Mouse (Mus musculus) liver, postnatal 0 days (tissue): Measurements from ENCODE around the gene Igflr1. TPM values are rescaled to one million over a fixed set of nuclear protein-coding genes. Genes with fewer than 3 reads are reported as not detected.

Source experiments
- ATAC-seq: fragments of 200-750 bp; cut with Nextera tagmentation; 2 replicates; pipeline ENCODE4 v1.8.0; 2017; ENCODE audit warnings: mild to moderate bottlenecking, moderate library complexity
- DNase-seq: peaks from one replicate; pipeline ENCODE4 v3.0.0-alpha.2; 2016
- H3K27ac ChIP-seq: fragments of 300-500 bp; sonication (generic); 2 replicates; pipeline ENCODE4 v1.5.1; 2014; ENCODE audit warnings: antibody characterized with exemption, moderate library complexity, mild to moderate bottlenecking, low read depth
- H3K27me3 ChIP-seq: fragments of 300-500 bp; sonication (generic); 2 replicates; pipeline ENCODE4 v1.6.1; 2014; ENCODE audit warnings: low read length, control low read depth, mixed read lengths; ENCODE audit not compliant: insufficient read depth
- H3K36me3 ChIP-seq: fragments of 300-500 bp; sonication (generic); replicated peaks from 2 replicates; pipeline ENCODE4 v1.6.1; 2014; ENCODE audit warnings: mild to moderate bottlenecking, control low read depth, low read length, moderate library complexity, mixed read lengths; ENCODE audit not compliant: insufficient read depth
- H3K4me1 ChIP-seq: fragments of 300-500 bp; sonication (generic); 2 replicates; pipeline ENCODE4 v1.6.1; 2014; ENCODE audit warnings: antibody characterized with exemption, mild to moderate bottlenecking, control low read depth; ENCODE audit not compliant: insufficient read depth
- H3K4me2 ChIP-seq: fragments of 300-500 bp; sonication (generic); 2 replicates; pipeline ENCODE4 v1.6.1; 2014; ENCODE audit warnings: low read depth, mild to moderate bottlenecking, low read length, moderate library complexity, mixed read lengths
- H3K4me3 ChIP-seq: fragments of 300-500 bp; sonication (generic); 2 replicates; pipeline ENCODE4 v1.5.1; 2014; ENCODE audit warnings: low read depth, low read length
- H3K9ac ChIP-seq: fragments of 300-500 bp; sonication (generic); replicated peaks from 2 replicates; pipeline ENCODE4 v1.6.1; 2014; ENCODE audit warnings: mild to moderate bottlenecking, moderate library complexity
- H3K9me3 ChIP-seq: fragments of 300-500 bp; sonication (generic); 2 replicates; pipeline ENCODE4 v1.6.1; 2016; ENCODE audit warnings: mild to moderate bottlenecking, control low read depth, low read length, mixed read lengths
- CTCF ChIP-seq: sonication (generic); IDR thresholded peaks from 2 replicates; pipeline ENCODE4 v1.5.1; 2016; ENCODE audit warnings: antibody characterized with exemption, low read depth
- EP300 ChIP-seq: IDR thresholded peaks from 2 replicates; pipeline ENCODE4 v1.6.1; 2016; ENCODE audit warnings: antibody characterized with exemption, low read depth, mild to moderate bottlenecking
- WGBS: fragments of 180-500 bp; shearing (Covaris S2); extraction: QIAGEN DNeasy Blood & Tissue Kit; methylation state at CpG from one replicate; pipeline ENCODE4 v1.1.7; 2014; ENCODE audit not compliant: insufficient replicate concordance; 5-methylcytosine and 5-hydroxymethylcytosine counted together
- polyA plus RNA-seq: library from polyadenylated mRNA; unstranded; fragments of >200 nt; fragmentation: Nextera tagmentation; extraction: Ambion mirVana; gene quantifications from 2 replicates; pipeline ENCODE4 v1.2.1, GENCODE M21; 2015

The Igflr1 gene
- polyA plus RNA-seq, 1 experiment from 2014 or later = 1.2 TPM

DNA sequence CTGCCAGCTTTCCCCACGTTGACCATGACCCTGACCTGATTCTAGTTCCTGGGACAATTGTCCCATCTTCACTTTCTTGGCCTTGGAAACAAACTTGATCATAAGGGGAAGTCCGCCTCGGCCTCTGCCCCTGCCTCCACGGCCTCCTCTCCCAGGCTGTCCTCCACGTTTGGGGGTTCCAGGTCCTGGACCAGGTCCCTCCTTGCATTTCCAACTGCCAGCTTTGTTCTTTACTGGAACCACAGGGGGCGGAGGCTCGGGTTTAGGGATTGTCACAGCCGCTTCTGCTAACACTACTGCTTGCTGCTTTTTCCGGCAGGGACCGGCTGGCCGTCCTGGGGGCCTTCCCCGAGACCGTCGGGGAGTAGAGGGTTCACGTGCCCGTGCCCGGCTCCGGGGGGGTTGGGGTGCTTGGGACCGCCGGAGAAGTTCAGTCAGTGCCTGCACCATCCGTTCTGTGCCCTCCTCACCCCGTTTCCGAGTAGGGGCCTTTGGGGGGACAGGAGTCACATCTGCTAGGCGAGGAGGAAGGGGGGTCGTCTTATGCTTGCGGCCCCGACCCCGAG lies 21.3 kb downstream of the Igflr1 start:
- H3K4me2 ChIP-seq = 0 out of 2 replicates have a peak overlapping the region, but pooled peaks have one; percentile 88
- no peak for ATAC-seq

DNA sequence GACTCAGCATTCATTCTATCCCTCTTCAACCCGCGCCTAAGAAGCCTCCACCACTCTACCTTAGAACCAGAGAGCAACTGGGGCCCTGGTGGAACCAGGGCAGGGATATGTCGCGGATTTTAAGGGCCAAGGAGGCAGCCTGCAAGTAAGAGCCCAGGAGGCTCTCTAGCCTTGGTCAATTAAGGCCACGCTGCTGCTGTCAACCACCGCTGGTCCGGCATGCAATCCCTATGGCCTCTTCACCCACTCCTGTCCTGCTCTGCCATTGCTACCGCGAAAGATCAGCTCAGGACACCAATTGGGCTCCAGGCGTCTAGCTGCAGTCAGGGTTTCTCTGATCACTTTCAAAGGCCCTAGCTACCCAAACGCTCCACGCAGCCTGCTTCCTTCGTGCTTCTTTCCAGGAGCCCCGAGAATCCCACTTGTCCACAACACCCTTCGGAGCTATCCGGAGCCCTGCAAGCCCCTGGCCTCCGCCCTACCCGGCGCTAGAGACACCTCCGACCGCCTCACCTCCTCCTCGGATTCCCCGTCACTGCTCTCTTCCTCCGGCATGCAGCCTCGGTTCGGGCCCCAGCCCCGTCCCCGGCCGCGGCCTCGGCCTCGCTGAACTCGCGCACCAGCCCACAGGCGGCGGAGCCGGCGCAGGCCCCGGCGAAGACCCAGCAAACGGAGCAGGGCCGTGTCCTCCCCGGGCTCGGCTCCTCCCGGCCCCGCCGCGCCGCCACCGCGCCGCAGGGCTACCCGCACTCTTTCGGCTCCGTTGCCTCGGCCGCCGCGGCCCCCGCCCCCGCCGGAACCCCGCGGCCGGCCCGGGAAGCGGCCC lies 22.8 kb downstream of the Igflr1 start:
- DNase-seq (peak; percentile 67), ATAC-seq (peak; percentile 7)
- Histone ChIP-seq H3K9me3 (no peaks in the 10 kb centered on the region), H3K36me3 (peaks cover 38% of the 10 kb centered on the region), H3K27me3 (no peaks in the 10 kb centered on the region), H3K27ac (peak overlapping the region; percentile 97), H3K9ac (peak overlapping the region; percentile 99), H3K4me2 (peak overlapping the region; percentile 88), H3K4me1 (peaks cover 19% of the 10 kb centered on the region; the same call in 1 of the 2 replicates), H3K4me3 (peak overlapping the region; percentile 99)
- no peak for TF ChIP-seq EP300
- TF ChIP-seq CTCF = no peak
- under 1% methylated on average over 57 of the region's 67 CpGs for WGBS

More for the DNA sequence above, 21.3 kb downstream of the Igflr1 start:
- TF ChIP-seq CTCF (no peak), EP300 (no peak)
- peaks cover 19% of the 10 kb centered on the region; the same call in 1 of the 2 replicates for H3K4me1 ChIP-seq
- no peak overlapping the region for H3K4me3 ChIP-seq
- no peak for DNase-seq
- H3K9me3 ChIP-seq = no peaks in the 10 kb centered on the region
- WGBS = 91% methylated on average over 28 of the region's 28 CpGs
- no peaks in the 10 kb centered on the region for H3K27me3 ChIP-seq
- H3K27ac ChIP-seq = no peak overlapping the region
- H3K36me3 ChIP-seq = peaks cover 53% of the 10 kb centered on the region
- no peak overlapping the region; the same call in 1 of the 2 replicates for H3K9ac ChIP-seq

DNA sequence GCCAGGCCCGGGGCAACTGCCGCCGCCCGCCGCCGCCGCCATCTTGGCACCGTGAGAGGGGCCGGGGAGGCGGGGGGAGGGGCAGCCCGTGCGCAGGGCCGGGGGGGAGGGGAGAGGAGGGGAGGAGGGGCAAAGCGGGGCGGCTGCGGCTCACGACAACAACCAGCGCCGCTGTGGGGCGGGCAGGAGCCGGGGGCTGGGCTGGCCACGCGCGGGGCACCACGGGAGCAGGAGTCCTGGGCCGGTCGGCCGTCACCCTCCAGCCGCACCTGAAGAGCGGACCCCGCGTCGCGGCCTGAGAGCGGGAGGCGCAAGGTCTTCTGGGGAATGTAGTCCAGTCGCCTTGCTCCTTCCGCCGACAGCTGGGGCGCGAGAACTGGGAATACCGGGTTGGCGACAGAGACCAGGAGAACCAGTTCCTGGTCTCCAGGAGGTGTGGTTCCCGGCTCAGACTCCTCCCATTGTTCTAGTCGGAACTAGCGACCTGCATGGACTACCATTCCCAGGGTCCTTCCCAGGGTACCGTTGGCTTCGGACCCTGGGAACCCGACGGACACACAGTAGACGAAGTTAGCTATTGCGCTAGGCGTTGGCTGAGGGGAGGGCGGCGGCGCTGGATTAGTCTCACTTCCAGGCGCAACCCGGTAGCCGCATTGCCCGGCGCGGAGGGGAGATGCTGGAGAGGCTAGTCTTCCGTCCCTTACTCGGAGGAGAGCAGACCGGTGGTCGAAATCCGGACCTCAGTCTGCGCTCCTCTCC lies 23.6 kb downstream of the Igflr1 start, which contains the start of gene Kmt2b:
Kmt2b (minus strand) TSS at position 51 of the 759 bp plus-strand sequence.
- under 1% methylated on average over 54 of the region's 68 CpGs for WGBS
- Histone ChIP-seq H3K9ac (peak within 1 kb of the TSS; percentile 99), H3K27me3 (no peaks in the 10 kb centered on the region), H3K4me2 (peak within 1 kb of the TSS; percentile 88), H3K9me3 (no peaks in the 10 kb centered on the region), H3K4me1 (peaks cover 19% of the 10 kb centered on the region; the same call in 1 of the 2 replicates), H3K27ac (peak within 1 kb of the TSS; percentile 97), H3K36me3 (peaks cover 30% of the 10 kb centered on the region), H3K4me3 (peak within 1 kb of the TSS; percentile 99)
- DNase-seq (peak; percentile 96), ATAC-seq (peak; percentile 93)
- TF ChIP-seq EP300 (no peak), CTCF (0 out of 2 replicates have a peak, but pooled peaks have one; percentile 6)

DNA sequence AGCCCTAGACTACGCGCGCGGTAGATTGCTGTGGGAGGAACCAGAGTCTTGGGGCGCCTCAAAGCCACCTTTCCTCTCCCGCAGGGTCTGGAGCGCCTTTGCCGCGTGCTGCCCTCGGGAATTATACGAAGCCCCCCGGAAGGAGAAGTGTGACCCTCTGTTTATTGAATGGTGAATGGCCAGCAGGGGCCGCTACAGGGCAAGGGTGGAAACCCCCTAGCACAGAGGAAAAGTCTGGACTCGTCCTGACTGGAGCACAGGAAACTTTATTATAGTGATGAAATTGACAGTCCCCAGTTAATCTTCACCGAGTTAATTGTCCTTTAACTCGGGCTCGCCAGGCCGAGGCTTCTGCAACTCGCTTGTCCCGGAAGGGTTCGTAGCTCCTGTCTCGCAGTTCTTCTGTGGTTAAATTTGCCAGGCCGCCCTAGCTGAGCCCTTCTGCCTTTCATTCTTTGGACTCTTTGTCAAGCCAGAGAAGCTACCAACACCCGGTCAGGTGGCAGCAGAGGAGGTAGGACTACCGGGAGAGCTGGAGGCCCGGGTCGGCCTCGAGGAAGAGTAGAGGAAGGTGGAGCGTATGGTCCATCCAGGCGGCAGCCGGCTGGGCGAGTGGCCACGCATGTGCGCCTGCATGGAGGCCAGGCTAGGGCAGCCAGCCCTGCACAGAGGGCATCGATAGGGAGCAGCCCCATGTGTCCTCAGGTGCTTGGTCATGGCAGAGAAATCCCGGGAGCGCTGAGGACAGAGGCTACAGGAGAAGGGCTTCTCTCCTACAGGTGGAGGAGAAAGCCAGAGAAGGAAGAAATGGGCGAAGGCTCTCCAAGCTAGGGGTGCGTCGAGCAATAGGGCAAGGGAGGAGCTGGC lies 24.4 kb downstream of the Igflr1 start:
- Histone ChIP-seq H3K9ac (peak overlapping the region; percentile 99), H3K9me3 (no peaks in the 10 kb centered on the region), H3K4me1 (peaks cover 22% of the 10 kb centered on the region; the same call in 1 of the 2 replicates), H3K36me3 (peaks cover 21% of the 10 kb centered on the region), H3K27me3 (no peaks in the 10 kb centered on the region), H3K27ac (peak overlapping the region; percentile 97), H3K4me3 (peak overlapping the region; percentile 99), H3K4me2 (peak overlapping the region; percentile 88)
- no peak for TF ChIP-seq EP300
- peak; percentile 96 for TF ChIP-seq CTCF
- peak; percentile 55 for ATAC-seq
- WGBS = 25% methylated on average over 40 of the region's 40 CpGs
- DNase-seq = peak; percentile 89

DNA sequence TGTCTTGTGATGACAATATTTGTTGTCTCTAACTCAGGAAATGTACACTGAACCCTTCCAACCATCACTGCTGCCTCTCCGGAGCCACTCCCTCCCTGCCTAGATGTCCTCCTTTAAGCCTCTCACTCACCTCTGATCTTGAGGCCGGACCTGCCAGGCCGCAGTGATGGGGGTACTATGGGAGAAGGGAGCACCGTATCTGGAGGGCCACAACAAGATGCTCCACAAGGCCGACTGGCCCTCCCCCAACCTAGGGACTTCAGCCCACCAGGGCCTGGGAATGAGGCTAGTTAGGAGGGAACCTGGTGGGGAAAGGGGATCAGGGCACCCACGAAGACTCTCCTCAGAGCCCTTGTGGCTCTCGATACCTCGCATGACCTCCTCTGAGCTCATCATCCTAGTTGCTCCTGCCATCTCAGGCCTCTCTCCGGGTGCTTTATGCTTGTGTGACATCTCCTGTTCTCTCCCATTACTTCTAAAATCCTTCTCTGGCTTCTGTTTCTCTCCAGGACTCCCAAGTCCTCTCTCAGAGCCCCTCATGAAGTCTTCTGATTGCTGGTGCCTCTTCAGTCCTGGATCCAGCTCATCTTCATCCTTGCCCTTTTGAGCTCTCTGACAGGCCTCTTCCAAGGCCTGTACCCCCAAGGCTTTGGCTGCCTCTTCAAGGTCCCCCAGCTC lies 25.8 kb downstream of the Igflr1 start:
- TF ChIP-seq EP300 = no peak
- TF ChIP-seq CTCF = no peak
- peak overlapping the region; percentile 61; the same call in 1 of the 2 replicates for H3K27ac ChIP-seq
- peak overlapping the region; percentile 99; the same call in 1 of the 2 replicates for H3K4me3 ChIP-seq
- peaks cover 22% of the 10 kb centered on the region; the same call in 1 of the 2 replicates for H3K4me1 ChIP-seq
- no peaks in the 10 kb centered on the region for H3K9me3 ChIP-seq
- ATAC-seq (no peak), DNase-seq (no peak)
- no peak overlapping the region; the same call in 1 of the 2 replicates for H3K9ac ChIP-seq
- H3K27me3 ChIP-seq = no peaks in the 10 kb centered on the region
- peaks cover 7% of the 10 kb centered on the region; the same call in 1 of the 2 replicates for H3K36me3 ChIP-seq
- H3K4me2 ChIP-seq = peak overlapping the region; percentile 88
- WGBS = 84% methylated on average over 9 of the region's 9 CpGs
